Mouse (Mus musculus) forebrain, embryonic 10.5 days (tissue): ENCODE measurements around the gene Gpatch2l. TPM values are rescaled to one million over a fixed set of nuclear protein-coding genes. Genes with fewer than 3 reads are reported as not detected.
A peak's percentile ranks its signal among the peaks of the same experiment; 100 is the strongest.

Experiments
- DNase-seq: peaks from one replicate; pipeline ENCODE4 v3.0.0-alpha.2; 2017; ENCODE audit warnings: low spot score; ENCODE audit errors: extremely low spot score
- H3K27ac ChIP-seq: fragments of 300-500 bp; sonication (generic); 2 replicates; pipeline ENCODE4 v1.5.1; 2016; ENCODE audit warnings: mild to moderate bottlenecking
- H3K27me3 ChIP-seq: fragments of 300-500 bp; sonication (generic); 2 replicates; pipeline ENCODE4 v1.6.1; 2016; ENCODE audit warnings: mild to moderate bottlenecking; ENCODE audit not compliant: poor library complexity, severe bottlenecking
- H3K36me3 ChIP-seq: fragments of 300-500 bp; sonication (generic); replicated peaks from 2 replicates; pipeline ENCODE4 v1.6.1; 2016; ENCODE audit warnings: mild to moderate bottlenecking, moderate library complexity
- H3K4me1 ChIP-seq: fragments of 300-500 bp; sonication (generic); 2 replicates; pipeline ENCODE4 v1.6.1; 2016
- H3K4me3 ChIP-seq: fragments of 300-500 bp; sonication (generic); 2 replicates; pipeline ENCODE4 v1.5.1; 2016; ENCODE audit warnings: mild to moderate bottlenecking, moderate library complexity
- H3K9me3 ChIP-seq: fragments of 300-500 bp; sonication (generic); 2 replicates; pipeline ENCODE4 v1.6.1; 2016; ENCODE audit warnings: mild to moderate bottlenecking, moderate library complexity
- WGBS: fragments of 180-500 bp; shearing (Covaris S2); methylation state at CpG from one replicate; pipeline ENCODE4 v1.1.7; 2016; 5-methylcytosine and 5-hydroxymethylcytosine counted together
- polyA plus RNA-seq: library from polyadenylated mRNA; unstranded; fragments of >200 nt; fragmentation: Nextera tagmentation; extraction: Ambion mirVana; gene quantifications from 2 replicates; pipeline ENCODE4 v1.2.1, GENCODE M21; 2016

Gpatch2l gene
- polyA plus RNA-seq: 16.6 and 18.3 TPM in 2 replicates

GRCm38 (mm10) chr12:86241604-86242536 is at the start of gene Gpatch2l:
Gpatch2l (plus strand) TSS chr12:86241858.
- DNase-seq: peak; percentile 96
- WGBS: 1% methylated on average over 58 of the region's 58 CpGs
- Histone ChIP-seq H3K4me1 (peaks cover 26% of the 10 kb centered on the region), H3K27me3 (no peaks in the 10 kb centered on the region), H3K36me3 (peaks cover 26% of the 10 kb centered on the region), H3K9me3 (no peaks in the 10 kb centered on the region), H3K27ac (peak within 1 kb of the TSS; percentile 91), H3K4me3 (peak within 1 kb of the TSS; percentile 90)

GRCm38 (mm10) chr12:86192036-86192449 is 49.6 kb upstream of the Gpatch2l start:
- Histone ChIP-seq H3K27ac (0 out of 2 replicates have a peak overlapping the region, but pooled peaks have one; percentile 15), H3K4me3 (no peak overlapping the region), H3K4me1 (peaks cover 30% of the 10 kb centered on the region), H3K36me3 (no peaks in the 10 kb centered on the region), H3K9me3 (no peaks in the 10 kb centered on the region), H3K27me3 (peaks cover 24% of the 10 kb centered on the region)
- WGBS: 77% methylated on average over 15 of the region's 15 CpGs
- no peak for DNase-seq

- WGBS: 95% methylated on average over 7 of the region's 7 CpGs
- Histone ChIP-seq H3K27ac (no peak overlapping the region), H3K4me3 (no peak overlapping the region), H3K9me3 (no peaks in the 10 kb centered on the region), H3K4me1 (peaks cover 7% of the 10 kb centered on the region), H3K27me3 (no peaks in the 10 kb centered on the region), H3K36me3 (no peaks in the 10 kb centered on the region)
- no peak for DNase-seq
Observed at GRCm38 (mm10) chr12:86196944-86197343, 44.7 kb upstream of the Gpatch2l start.

- H3K4me1 ChIP-seq: peaks cover 3% of the 10 kb centered on the region; the same call in 1 of the 2 replicates
- H3K9me3 ChIP-seq: no peaks in the 10 kb centered on the region
- no peak overlapping the region for H3K27ac ChIP-seq
- no peak overlapping the region for H3K4me3 ChIP-seq
- 85% methylated on average over 8 of the region's 8 CpGs for WGBS
- DNase-seq: no peak
- 0 out of 2 replicates have a peak, but pooled peaks cover under 1% of the 10 kb centered on the region for H3K27me3 ChIP-seq
- no peaks in the 10 kb centered on the region for H3K36me3 ChIP-seq
Observed at GRCm38 (mm10) chr12:86203443-86204057, 38.1 kb upstream of the Gpatch2l start.

GRCm38 (mm10) chr12:86211099-86211520 is 30.5 kb upstream of the Gpatch2l start:
- Histone ChIP-seq H3K27me3 (peaks cover 77% of the 10 kb centered on the region), H3K36me3 (no peaks in the 10 kb centered on the region), H3K9me3 (no peaks in the 10 kb centered on the region), H3K4me1 (peaks cover 38% of the 10 kb centered on the region), H3K27ac (no peak overlapping the region), H3K4me3 (peak overlapping the region; percentile 33)
- no peak for DNase-seq
- WGBS: 1% methylated on average over 19 of the region's 19 CpGs

- no peaks in the 10 kb centered on the region for H3K9me3 ChIP-seq
- H3K27ac ChIP-seq: no peak overlapping the region
- H3K4me3 ChIP-seq: no peak overlapping the region
- peaks cover 52% of the 10 kb centered on the region for H3K4me1 ChIP-seq
- DNase-seq: peak; percentile 69
- H3K27me3 ChIP-seq: peaks cover 83% of the 10 kb centered on the region
- no peaks in the 10 kb centered on the region for H3K36me3 ChIP-seq
- WGBS: 41% methylated on average over 15 of the region's 15 CpGs
Observed at GRCm38 (mm10) chr12:86212693-86213470, 28.8 kb upstream of the Gpatch2l start.

GRCm38 (mm10) chr12:86214201-86214600 is 27.5 kb upstream of the Gpatch2l start:
- no peaks in the 10 kb centered on the region for H3K36me3 ChIP-seq
- peaks cover 86% of the 10 kb centered on the region for H3K27me3 ChIP-seq
- DNase-seq: no peak
- peak overlapping the region; percentile 17; the same call in 1 of the 2 replicates for H3K4me3 ChIP-seq
- H3K4me1 ChIP-seq: peaks cover 52% of the 10 kb centered on the region
- WGBS: 9% methylated on average over 24 of the region's 24 CpGs
- H3K9me3 ChIP-seq: no peaks in the 10 kb centered on the region
- H3K27ac ChIP-seq: no peak overlapping the region

- Histone ChIP-seq H3K27me3 (peaks cover 86% of the 10 kb centered on the region), H3K27ac (peak overlapping the region; percentile 80), H3K4me1 (peaks cover 64% of the 10 kb centered on the region), H3K4me3 (peak overlapping the region; percentile 51), H3K36me3 (no peaks in the 10 kb centered on the region), H3K9me3 (no peaks in the 10 kb centered on the region)
- under 1% methylated on average over 22 of the region's 22 CpGs for WGBS
- DNase-seq: peak; percentile 79
Observed at GRCm38 (mm10) chr12:86216687-86217421, 24.8 kb upstream of the Gpatch2l start.

GRCm38 (mm10) chr12:86220200-86221021 is 21.2 kb upstream of the Gpatch2l start:
- Histone ChIP-seq H3K4me1 (peaks cover 46% of the 10 kb centered on the region), H3K27ac (peak overlapping the region; percentile 85), H3K36me3 (no peaks in the 10 kb centered on the region), H3K4me3 (peak overlapping the region; percentile 47), H3K9me3 (no peaks in the 10 kb centered on the region), H3K27me3 (peaks cover 63% of the 10 kb centered on the region)
- WGBS: 5% methylated on average over 38 of the region's 38 CpGs
- peak; percentile 81 for DNase-seq

- Histone ChIP-seq H3K9me3 (no peaks in the 10 kb centered on the region), H3K27ac (peak overlapping the region; percentile 85), H3K36me3 (no peaks in the 10 kb centered on the region), H3K4me3 (peak overlapping the region; percentile 47), H3K4me1 (peaks cover 41% of the 10 kb centered on the region), H3K27me3 (peaks cover 55% of the 10 kb centered on the region)
- no peak for DNase-seq
- 38% methylated on average over 16 of the region's 16 CpGs for WGBS
Observed at GRCm38 (mm10) chr12:86221074-86221703, 20.5 kb upstream of the Gpatch2l start.

GRCm38 (mm10) chr12:86234295-86234694 is 7.4 kb upstream of the Gpatch2l start:
- no peaks in the 10 kb centered on the region for H3K27me3 ChIP-seq
- no peaks in the 10 kb centered on the region for H3K36me3 ChIP-seq
- no peak for DNase-seq
- H3K4me1 ChIP-seq: no peaks in the 10 kb centered on the region
- no peaks in the 10 kb centered on the region for H3K9me3 ChIP-seq
- WGBS: 76% methylated on average over 4 of the region's 4 CpGs
- no peak overlapping the region for H3K27ac ChIP-seq
- H3K4me3 ChIP-seq: no peak overlapping the region
